Mouse (Mus musculus): Measurements from ENCODE around the gene Olfr462. TPM values are rescaled to one million over a fixed set of nuclear protein-coding genes. Genes with fewer than 3 reads are reported as not detected.

Olfr462 gene
- total and polyA plus RNA-seq, 3 experiments = 0.17 TPM; not detected in 2

DNA sequence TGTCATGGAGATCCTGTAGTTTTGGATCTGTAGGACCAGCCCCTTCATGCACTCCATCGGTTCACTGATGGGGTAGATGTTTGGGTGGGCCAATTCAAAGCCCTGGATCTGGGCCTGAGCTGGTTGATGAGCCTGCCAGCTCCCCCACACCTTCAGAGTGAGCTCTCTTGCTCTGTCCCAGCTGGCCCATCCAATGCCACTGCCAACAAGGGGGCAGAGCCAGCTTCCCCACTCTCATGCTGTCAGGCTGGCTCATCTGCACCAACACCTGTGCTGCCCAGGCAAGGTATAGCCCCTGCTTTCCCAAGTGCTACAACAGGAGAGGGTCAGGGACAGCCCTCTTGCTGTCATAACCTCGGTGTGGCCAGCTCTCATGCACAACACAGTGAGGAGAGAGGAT is 41.7 kb upstream of the Olfr462 start:
- no peaks in the 10 kb centered on the region for H3K4me1 ChIP-seq (ENCODE audit: control insufficient read depth in 1 of 2, insufficient read depth in 2 of 2)
- H3K4me3 ChIP-seq (replicated peaks in 1 of 3; ENCODE audit: low read depth in 2 of 3, low read length in 2 of 3, poor library complexity in 1 of 3) = no peak overlapping the region
- TF ChIP-seq MAZ (IDR thresholded peaks at IDR 0.05; ENCODE audit: low read depth, low read length) (no peak), NELFE (IDR thresholded peaks at IDR 0.05; ENCODE audit: low read depth, low read length) (no peak), TCF12 (IDR thresholded peaks at IDR 0.05; ENCODE audit: low read depth, low read length) (no peak), ZKSCAN1 (IDR thresholded peaks at IDR 0.05; ENCODE audit: borderline replicate concordance, low read depth, low read length) (no peak), POLR2A (IDR thresholded peaks at IDR 0.05; ENCODE audit: low read depth, low read length) (no peak), ZC3H11A (IDR thresholded peaks at IDR 0.05; ENCODE audit: low read depth, low read length) (no peak), HCFC1 (IDR thresholded peaks at IDR 0.05; ENCODE audit: low read depth, low read length) (no peak), PAX5 (IDR thresholded peaks at IDR 0.05; ENCODE audit: low read length) (no peak), KAT2A (IDR thresholded peaks at IDR 0.05; ENCODE audit: insufficient replicate concordance, low read length) (no peak)
- dilution Hi-C loops (cut with MboI; ENCODE audit: extremely low pct_ligation_motif_present, extremely low pct_unique_long_range_greater_than_20kb, low sequenced_read_pairs) = no loop called here
- H3K9ac ChIP-seq (ENCODE audit: insufficient read depth, low read depth) = no peak overlapping the region
- H3K9me3 ChIP-seq (replicated peaks; ENCODE audit: low read length) = peaks cover 5% of the 10 kb centered on the region
- no peak overlapping the region for H3K4me2 ChIP-seq (ENCODE audit: insufficient read depth, low read depth, poor library complexity, severe bottlenecking)
- no peak for DNase-seq (ENCODE audit: extremely low read depth)
- H3K27ac ChIP-seq (ENCODE audit: insufficient read depth, low read depth) = no peak overlapping the region
- no peaks in the 10 kb centered on the region for H3K79me2 ChIP-seq (replicated peaks; ENCODE audit: control insufficient read depth, extremely low read depth, insufficient read depth, poor library complexity, severe bottlenecking)
- in situ Hi-C loops (cut with MboI; ENCODE audit: low pct_ligation_motif_present, low pct_unique_long_range_greater_than_20kb, low sequenced_read_pairs) = no loop called here
- H3K36me3 ChIP-seq (replicated peaks in 1 of 2; ENCODE audit: control insufficient read depth in 1 of 2, insufficient read depth in 1 of 2, low read length in 1 of 2) = no peaks in the 10 kb centered on the region
- H3K27me3 ChIP-seq (replicated peaks) = peaks cover 58% of the 10 kb centered on the region

DNA sequence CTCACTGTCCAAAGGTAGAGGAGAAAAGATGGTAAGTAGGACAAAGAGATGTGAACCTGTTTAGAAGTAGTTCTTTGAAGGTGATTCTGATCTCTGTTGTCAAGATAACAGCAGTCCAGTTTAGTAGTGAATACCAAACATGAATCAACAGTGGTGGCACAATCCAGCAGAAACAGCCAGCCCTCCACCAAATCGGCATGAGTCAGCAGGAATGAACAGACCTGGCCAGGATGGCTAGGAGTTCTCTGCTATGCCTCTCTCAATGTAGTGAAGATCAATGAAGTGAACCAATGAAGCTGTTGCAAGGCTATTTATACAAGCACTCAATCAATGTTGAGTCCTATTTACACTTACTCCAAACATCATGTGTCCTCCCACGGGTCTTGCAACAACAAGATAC is 38.3 kb upstream of the Olfr462 start:
- H3K27me3 ChIP-seq (replicated peaks) = peaks cover 47% of the 10 kb centered on the region
- dilution Hi-C loops (cut with MboI; ENCODE audit: extremely low pct_ligation_motif_present, extremely low pct_unique_long_range_greater_than_20kb, low sequenced_read_pairs) = no loop called here
- no peaks in the 10 kb centered on the region for H3K79me2 ChIP-seq (replicated peaks; ENCODE audit: control insufficient read depth, extremely low read depth, insufficient read depth, poor library complexity, severe bottlenecking)
- DNase-seq (ENCODE audit: extremely low read depth) = no peak
- peak; percentile 65; the same call in 1 of the 2 replicates for TF ChIP-seq MAFK (IDR thresholded peaks at IDR 0.05; ENCODE audit: insufficient replicate concordance, low read length)
- TF ChIP-seq ZKSCAN1 (IDR thresholded peaks at IDR 0.05; ENCODE audit: borderline replicate concordance, low read depth, low read length) = no peak
- no peak overlapping the region for H3K9ac ChIP-seq (ENCODE audit: insufficient read depth, low read depth)
- no peak overlapping the region for H3K4me2 ChIP-seq (ENCODE audit: insufficient read depth, low read depth, poor library complexity, severe bottlenecking)
- no peaks in the 10 kb centered on the region for H3K36me3 ChIP-seq (replicated peaks in 1 of 2; ENCODE audit: control insufficient read depth in 1 of 2, insufficient read depth in 1 of 2, low read length in 1 of 2)
- no peak overlapping the region for H3K27ac ChIP-seq (ENCODE audit: insufficient read depth, low read depth)
- H3K4me3 ChIP-seq (replicated peaks in 1 of 3; ENCODE audit: low read depth in 2 of 3, low read length in 2 of 3, poor library complexity in 1 of 3) = no peak overlapping the region
- in situ Hi-C loops (cut with MboI; ENCODE audit: low pct_ligation_motif_present, low pct_unique_long_range_greater_than_20kb, low sequenced_read_pairs) = no loop called here
- no peaks in the 10 kb centered on the region for H3K9me3 ChIP-seq (replicated peaks; ENCODE audit: low read length)
- no peaks in the 10 kb centered on the region for H3K4me1 ChIP-seq (ENCODE audit: control insufficient read depth in 1 of 2, insufficient read depth in 2 of 2)

GRCm38 (mm10) chr11:87920966-87921365 is 28.9 kb upstream of the Olfr462 start, which contains the start of gene Olfr464:
Olfr464 (minus strand) TSS chr11:87920967.
- dilution Hi-C loops (cut with MboI; ENCODE audit: extremely low pct_ligation_motif_present, extremely low pct_unique_long_range_greater_than_20kb, low sequenced_read_pairs) = no loop called here
- in situ Hi-C loops (cut with MboI; ENCODE audit: low pct_ligation_motif_present, low pct_unique_long_range_greater_than_20kb, low sequenced_read_pairs) = no loop called here
- H3K27me3 ChIP-seq (replicated peaks) = peaks cover 57% of the 10 kb centered on the region
- peaks cover 2% of the 10 kb centered on the region for H3K9me3 ChIP-seq (replicated peaks; ENCODE audit: low read length)
- no peak within 1 kb of the TSS for H3K9ac ChIP-seq (ENCODE audit: insufficient read depth, low read depth)
- TF ChIP-seq USF2 (conservative IDR thresholded peaks at IDR 0.05; ENCODE audit: low read depth, low read length) (no peak), ZKSCAN1 (IDR thresholded peaks at IDR 0.05; ENCODE audit: borderline replicate concordance, low read depth, low read length) (no peak)
- no peak within 1 kb of the TSS for H3K27ac ChIP-seq (ENCODE audit: insufficient read depth, low read depth)
- no peaks in the 10 kb centered on the region for H3K4me1 ChIP-seq (ENCODE audit: control insufficient read depth in 1 of 2, insufficient read depth in 2 of 2)
- no peak within 1 kb of the TSS for H3K4me2 ChIP-seq (ENCODE audit: insufficient read depth, low read depth, poor library complexity, severe bottlenecking)
- H3K4me3 ChIP-seq (replicated peaks in 1 of 3; ENCODE audit: low read depth in 2 of 3, low read length in 2 of 3, poor library complexity in 1 of 3) = no peak within 1 kb of the TSS
- no peaks in the 10 kb centered on the region for H3K36me3 ChIP-seq (replicated peaks in 1 of 2; ENCODE audit: control insufficient read depth in 1 of 2, insufficient read depth in 1 of 2, low read length in 1 of 2)
- DNase-seq (ENCODE audit: extremely low read depth) = peak; percentile 33
- no peaks in the 10 kb centered on the region for H3K79me2 ChIP-seq (replicated peaks; ENCODE audit: control insufficient read depth, extremely low read depth, insufficient read depth, poor library complexity, severe bottlenecking)
